Mouse (Mus musculus) Patski (cell line): ENCODE data around the gene Il34. TPM values are rescaled to one million over a fixed set of nuclear protein-coding genes. Genes with fewer than 3 reads are reported as not detected.

ENCODE experiments used
- ATAC-seq: fragments of 100-300 bp; one replicate; pipeline ENCODE4 v1.8.0; 2021
- CTCF ChIA-PET: fragments of 350-600 bp; sonication (Branson Sonifier 250); formaldehyde crosslinking; loops from one replicate; lab custom pipeline; 2022; ENCODE audit warnings: inconsistent platforms; lab: Charles Lee
- POLR2A ChIA-PET: fragments of 350-600 bp; sonication (Branson Sonifier 250); formaldehyde crosslinking; loops from one replicate; lab custom pipeline; 2022; ENCODE audit warnings: antibody characterized with exemption, inconsistent platforms; lab: Charles Lee
- DNase-seq: peaks from one replicate; pipeline ENCODE4 v3.0.0-alpha.2; 2011; ENCODE audit warnings: low read depth, low spot score
- H3K27me3 ChIP-seq: fragments of 371-371 bp; one replicate; pipeline ENCODE4 v1.5.1; 2021
- CTCF ChIP-seq: fragments of 100-300 bp; IDR thresholded peaks from one replicate; pipeline ENCODE4 v1.5.1; 2021
- in situ Hi-C: fragments of 300-500 bp; cut with MboI; formaldehyde crosslinking; loops from 3 replicates; pipeline ENCODE4 v1.11.1; 2018; ENCODE audit warnings: low pct_unique_long_range_greater_than_20kb, mixed read lengths
- polyA plus RNA-seq: library from polyadenylated mRNA; unstranded; gene quantifications from one replicate; pipeline ENCODE4 v1.2.3, GENCODE M21; 2021

Il34 gene
- polyA plus RNA-seq, 1 experiment from 2014 or later, result 35.6 TPM

DNA sequence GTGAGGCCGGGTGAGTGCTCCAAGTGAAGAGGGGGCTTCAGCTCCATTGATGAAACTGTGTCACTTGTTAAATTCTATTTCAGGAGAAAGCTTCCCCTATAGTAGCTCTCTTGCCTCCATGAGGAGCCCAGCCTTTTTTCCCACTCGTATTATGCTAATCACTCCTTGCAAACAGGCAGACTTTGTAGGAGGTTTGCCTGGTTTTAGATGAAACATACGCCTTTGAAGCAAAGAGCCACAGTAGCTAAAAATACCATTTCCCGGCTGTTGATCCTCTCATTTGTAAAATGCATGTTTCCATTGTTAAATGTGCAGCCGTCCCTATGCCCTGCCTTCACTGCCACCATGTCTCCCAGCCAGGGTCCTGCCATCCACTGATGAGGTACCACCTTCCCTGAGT is 108.2 kb downstream of the Il34 start:
- in situ Hi-C loops, result no loop called here
- no peak for TF ChIP-seq CTCF
- ATAC-seq, result no peak
- ChIA-PET POLR2A (interaction anchor here (1.1 kb wide), 1 partner anchor 8 kb away, joined by 3 read pairs; no protein-coding TSS in a partner anchor), CTCF (no interaction called here)
- no peaks in the 10 kb centered on the region for H3K27me3 ChIP-seq
- DNase-seq, result no peak

DNA sequence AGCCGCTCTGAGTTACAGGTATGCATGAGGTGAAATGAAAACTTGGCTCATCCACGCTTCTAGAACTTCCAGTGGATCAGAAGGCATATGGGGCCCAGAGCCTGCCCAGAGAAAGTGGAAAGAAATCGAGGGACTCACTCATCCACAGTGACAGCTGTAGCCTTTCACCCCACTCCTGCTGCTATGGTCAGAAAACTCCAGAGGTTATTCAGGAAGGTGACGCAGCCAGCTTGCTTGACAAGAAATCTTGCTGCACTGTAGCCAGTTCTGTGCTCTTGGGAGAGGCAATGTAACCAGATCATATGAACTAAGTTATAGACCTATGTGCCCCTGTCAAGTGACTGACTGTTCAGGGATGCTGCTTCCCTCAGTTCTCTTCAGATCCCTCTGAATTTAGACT is 109.7 kb downstream of the Il34 start:
- DNase-seq (no peak), ATAC-seq (no peak)
- H3K27me3 ChIP-seq, result no peaks in the 10 kb centered on the region
- no peak for TF ChIP-seq CTCF
- POLR2A ChIA-PET, result no interaction called here
- CTCF ChIA-PET, result interaction anchor here (0.9 kb wide), 1 partner anchor 8 kb away, joined by 3 read pairs; no protein-coding TSS in a partner anchor
- in situ Hi-C loops, result no loop called here

- POLR2A ChIA-PET, result no interaction called here
- CTCF ChIA-PET, result interaction anchor here (0.9 kb wide), 1 partner anchor 9 kb away, joined by 3 read pairs; no protein-coding TSS in a partner anchor
- DNase-seq (no peak), ATAC-seq (no peak)
- H3K27me3 ChIP-seq, result no peaks in the 10 kb centered on the region
- in situ Hi-C loops, result no loop called here
- no peak for TF ChIP-seq CTCF
Observed at GRCm38 (mm10) chr8:110695431-110695830, 110.3 kb downstream of the Il34 start.

DNA sequence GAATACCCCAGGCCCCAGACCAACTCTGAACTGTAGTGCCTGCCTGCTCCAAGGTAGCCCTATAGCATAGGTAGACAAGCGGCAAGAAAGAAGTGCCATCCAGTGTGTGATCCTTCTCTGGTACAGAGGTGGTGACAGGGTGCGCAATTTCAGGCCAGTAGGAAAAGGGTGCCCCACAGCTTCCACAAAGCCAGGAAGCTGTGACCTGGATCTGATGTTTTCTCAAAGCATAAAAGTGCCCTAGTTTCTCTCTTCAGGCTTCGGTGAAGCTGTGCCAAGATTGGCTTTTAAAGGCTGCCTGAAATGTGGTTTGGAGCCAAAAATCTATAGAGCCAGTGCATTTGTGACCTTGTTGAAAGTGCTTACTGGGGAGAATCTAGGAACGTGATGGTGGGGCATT is 110.9 kb downstream of the Il34 start:
- ATAC-seq (no peak), DNase-seq (no peak)
- in situ Hi-C loops, result no loop called here
- no peak for TF ChIP-seq CTCF
- H3K27me3 ChIP-seq, result no peaks in the 10 kb centered on the region
- POLR2A ChIA-PET, result no interaction called here
- CTCF ChIA-PET, result interaction anchor here (1.6 kb wide), 1 partner anchor 11 kb away, joined by 6 read pairs; no protein-coding TSS in a partner anchor

- in situ Hi-C loops, result no loop called here
- no peak for TF ChIP-seq CTCF
- CTCF ChIA-PET, result interaction anchor here (1.6 kb wide), 1 partner anchor 11 kb away, joined by 6 read pairs; no protein-coding TSS in a partner anchor
- POLR2A ChIA-PET, result no interaction called here
- no peak for ATAC-seq
- no peaks in the 10 kb centered on the region for H3K27me3 ChIP-seq
- no peak for DNase-seq
Observed at GRCm38 (mm10) chr8:110694226-110694625, 111.5 kb downstream of the Il34 start.

Other genes with a start within 250 kb of the Il34 start
- gene Vac14, start 187.3 kb downstream of the Il34 start, polyA plus RNA-seq, result 35.9 TPM
- 17.4 TPM for gene Mtss1l, start 84.4 kb downstream of the Il34 start, polyA plus RNA-seq
- gene Cog4, start 40.7 kb upstream of the Il34 start, polyA plus RNA-seq, result 95.9 TPM
- 129 TPM for gene Sf3b3, start 40.9 kb upstream of the Il34 start, polyA plus RNA-seq
- 25.6 TPM for gene Fuk, start 96.6 kb upstream of the Il34 start, polyA plus RNA-seq
- gene St3gal2, start 114.0 kb upstream of the Il34 start, polyA plus RNA-seq, result 88.1 TPM
- 62.6 TPM for gene Ddx19a, start 191.9 kb upstream of the Il34 start, polyA plus RNA-seq
- gene Ddx19b, start 225.8 kb upstream of the Il34 start, polyA plus RNA-seq, result 8.3 TPM
- gene Aars, start 227.2 kb upstream of the Il34 start, polyA plus RNA-seq, result 170 TPM